Comparison of ENCODE assay signal across 17 mouse cellular contexts in the genomic region with DNA sequence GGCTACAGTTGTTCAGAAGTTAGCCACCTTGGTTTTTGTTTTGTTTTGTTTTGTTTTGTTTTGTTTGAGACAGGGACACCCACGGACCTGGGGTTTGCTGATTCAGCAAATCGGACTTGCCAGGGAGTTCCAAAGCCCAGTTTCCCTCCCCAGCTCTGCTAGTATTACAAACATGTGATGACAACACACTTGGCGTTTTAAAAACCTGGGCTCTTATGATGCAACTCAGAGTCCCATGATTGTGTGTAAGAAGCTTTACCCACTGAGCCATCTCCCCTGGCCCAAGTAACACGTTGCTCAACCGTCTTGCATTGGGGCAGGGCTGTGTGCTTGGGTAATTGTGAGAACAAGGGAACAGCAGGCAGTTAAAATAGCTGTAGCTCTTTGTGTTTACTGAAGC.
A peak's percentile ranks its signal among the peaks of the same experiment; 100 is the strongest.
DNase-seq lines count a peak whose midpoint lies in the region; ATAC-seq and TF ChIP-seq lines count a peak whose summit lies in the region.
"Had no signal": no experiment of that assay in that cellular context is flagged by ENCODE, and none has a peak within 500 bp of the region (broad histone marks: within the 10 kb centered on the region; RNA-seq: fewer than 3 reads in every experiment).

No protein-coding gene starts in this region.

- H3K36me3 ChIP-seq in liver, postnatal 0 days (replicated peaks; ENCODE audit: insufficient read depth, low read length) = no peaks in the 10 kb centered on the region
- H3K36me3 ChIP-seq in intestine, postnatal 0 days (ENCODE audit: control insufficient read depth, insufficient read depth) = no peaks in the 10 kb centered on the region
- H3K36me3 ChIP-seq: forebrain, embryonic 10.5 days; kidney, embryonic 15.5 days; limb, embryonic 12.5 days had no signal

- no peaks in the 10 kb centered on the region for H3K4me1 ChIP-seq in liver, postnatal 0 days (ENCODE audit: insufficient read depth)
- no peaks in the 10 kb centered on the region for H3K4me1 ChIP-seq in intestine, postnatal 0 days (replicated peaks; ENCODE audit: control insufficient read depth, insufficient read depth, low read length)
- H3K4me1 ChIP-seq: forebrain, embryonic 10.5 days; kidney, embryonic 15.5 days; limb, embryonic 12.5 days had no signal

- H3K9me3 ChIP-seq in liver, postnatal 0 days (ENCODE audit: low read length) = no peaks in the 10 kb centered on the region
- H3K9me3 ChIP-seq in intestine, postnatal 0 days (ENCODE audit: control insufficient read depth) = no peaks in the 10 kb centered on the region
- H3K9me3 ChIP-seq: forebrain, embryonic 10.5 days; kidney, embryonic 15.5 days; limb, embryonic 12.5 days had no signal

- no peak overlapping the region for H3K4me2 ChIP-seq in liver, postnatal 0 days (ENCODE audit: low read depth, low read length)
- H3K4me2 ChIP-seq in intestine, postnatal 0 days (replicated peaks; ENCODE audit: low read depth) = no peak overlapping the region
- H3K4me2 ChIP-seq: heart, embryonic 11.5 days; kidney, embryonic 15.5 days; limb, embryonic 12.5 days had no signal

- DNase-seq in liver, postnatal 0 days = peak; percentile 13
- DNase-seq in liver = no peak
- peak; percentile 5 for DNase-seq in adrenal gland, postnatal 25 days
- DNase-seq in lung, postnatal 25 days (ENCODE audit: low spot score) = peak; percentile 43
- DNase-seq in embryo, embryonic 10.5 days (ENCODE audit: low spot score) = no peak
- DNase-seq in right cerebral cortex, adult 2 months (ENCODE audit: low spot score in 2 of 2) = no peak
- DNase-seq: cerebellum, adult 18-20 months; heart, postnatal 36 days; retina, postnatal 1 day; thymus, adult 18-20 months had no signal

- H3K9ac ChIP-seq in liver, postnatal 0 days (replicated peaks) = no peak overlapping the region
- no peak overlapping the region for H3K9ac ChIP-seq in intestine, postnatal 0 days (ENCODE audit: low read depth, low read length)
- H3K9ac ChIP-seq: kidney, embryonic 15.5 days; limb, embryonic 12.5 days had no signal

- TF ChIP-seq EP300 in liver, postnatal 0 days (IDR thresholded peaks at IDR 0.05; ENCODE audit: low read depth) = no peak

- peak; percentile 64 for ATAC-seq in liver, postnatal 0 days
- no peak for ATAC-seq in intestine, postnatal 0 days
- ATAC-seq: midbrain, embryonic 16.5 days had no signal

- TF ChIP-seq CTCF in liver, postnatal 0 days (IDR thresholded peaks at IDR 0.05; ENCODE audit: low read depth) = no peak
- TF ChIP-seq CTCF in intestine, postnatal 0 days (IDR thresholded peaks at IDR 0.05; ENCODE audit: low read depth) = no peak

- no peaks in the 10 kb centered on the region for H3K27me3 ChIP-seq in liver, postnatal 0 days (ENCODE audit: insufficient read depth, low read length)
- H3K27me3 ChIP-seq in intestine, postnatal 0 days (replicated peaks; ENCODE audit: control insufficient read depth, insufficient read depth, low read length) = no peaks in the 10 kb centered on the region
- H3K27me3 ChIP-seq: kidney, embryonic 15.5 days; limb, embryonic 12.5 days had no signal

- H3K27ac ChIP-seq in liver, postnatal 0 days (ENCODE audit: low read depth) = no peak overlapping the region
- H3K27ac ChIP-seq in intestine, postnatal 0 days (ENCODE audit: low read depth, low read length) = no peak overlapping the region
- H3K27ac ChIP-seq: forebrain, embryonic 10.5 days; kidney, embryonic 15.5 days; limb, embryonic 12.5 days; macrophage had no signal

- 57% methylated on average over 5 of the region's 5 CpGs for WGBS in liver, postnatal 0 days (ENCODE audit: insufficient replicate concordance)
- 69% methylated on average over 5 of the region's 5 CpGs for whole genome bisulfite sequencing in intestine, postnatal 0 days

- H3K4me3 ChIP-seq in liver, postnatal 0 days (ENCODE audit: low read depth, low read length) = no peak overlapping the region
- H3K4me3 ChIP-seq in intestine, postnatal 0 days (ENCODE audit: low read depth, low read length) = no peak overlapping the region
- H3K4me3 ChIP-seq: forebrain, embryonic 10.5 days; kidney, embryonic 15.5 days; limb, embryonic 12.5 days had no signal

Comparison
In these comparisons a context has a peak if more than half of its experiments do, and no peak if none do; other contexts are left out.
1. DNase-seq: peak in liver, postnatal 0 days (single experiment), adrenal gland, postnatal 25 days (single experiment) and lung, postnatal 25 days (single experiment); none in liver (single experiment), embryo, embryonic 10.5 days (single experiment) and right cerebral cortex, adult 2 months (0 of 2).